Mouse (Mus musculus): Measurements from ENCODE around the gene Ick. TPM values are rescaled to one million over a fixed set of nuclear protein-coding genes. Genes with fewer than 3 reads are reported as not detected.

Gene Ick
- total RNA-seq, 2 experiments from 2014 or later, result 18.7 to 19.8 TPM

GRCm38 (mm10) chr9:78103965-78104560, 4.9 kb upstream of the Ick start:
- intact Hi-C loops (cut with DNase I), result no loop called here
- no peak for DNase-seq (ENCODE audit: low spot score in 2 of 2)

GRCm38 (mm10) chr9:78104973-78105372, 4.0 kb upstream of the Ick start:
- DNase-seq (ENCODE audit: low spot score in 2 of 2), result no peak
- intact Hi-C loops (cut with DNase I), result no loop called here

- DNase-seq (ENCODE audit: low spot score in 2 of 2), result no peak
- intact Hi-C loops (cut with DNase I), result no loop called here
These were observed 3.5 kb upstream of the Ick start for GRCm38 (mm10) chr9:78105501-78105932.

- intact Hi-C loops (cut with DNase I), result no loop called here
- no peak for DNase-seq (ENCODE audit: low spot score in 2 of 2)
These were observed 2.2 kb upstream of the Ick start for GRCm38 (mm10) chr9:78106821-78107220.

DNA sequence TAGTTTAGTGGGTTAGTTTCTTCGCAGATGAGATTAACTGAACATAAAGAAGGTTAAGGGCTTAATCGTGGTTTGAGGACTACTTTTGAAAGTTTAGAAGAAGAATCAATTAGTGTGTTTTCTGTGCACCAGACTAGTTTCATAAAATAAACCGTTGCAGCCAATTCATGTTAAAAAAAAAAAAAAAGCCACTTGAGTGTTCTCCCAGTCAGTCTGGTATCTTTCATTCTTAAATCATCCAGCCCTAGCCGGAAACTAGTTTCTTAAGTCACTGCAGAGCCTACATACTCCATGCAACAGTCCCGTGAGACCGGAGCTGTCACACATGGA, 1.4 kb upstream of the Ick start:
- DNase-seq (ENCODE audit: low spot score in 2 of 2), result no peak
- intact Hi-C loops (cut with DNase I), result no loop called here

DNA sequence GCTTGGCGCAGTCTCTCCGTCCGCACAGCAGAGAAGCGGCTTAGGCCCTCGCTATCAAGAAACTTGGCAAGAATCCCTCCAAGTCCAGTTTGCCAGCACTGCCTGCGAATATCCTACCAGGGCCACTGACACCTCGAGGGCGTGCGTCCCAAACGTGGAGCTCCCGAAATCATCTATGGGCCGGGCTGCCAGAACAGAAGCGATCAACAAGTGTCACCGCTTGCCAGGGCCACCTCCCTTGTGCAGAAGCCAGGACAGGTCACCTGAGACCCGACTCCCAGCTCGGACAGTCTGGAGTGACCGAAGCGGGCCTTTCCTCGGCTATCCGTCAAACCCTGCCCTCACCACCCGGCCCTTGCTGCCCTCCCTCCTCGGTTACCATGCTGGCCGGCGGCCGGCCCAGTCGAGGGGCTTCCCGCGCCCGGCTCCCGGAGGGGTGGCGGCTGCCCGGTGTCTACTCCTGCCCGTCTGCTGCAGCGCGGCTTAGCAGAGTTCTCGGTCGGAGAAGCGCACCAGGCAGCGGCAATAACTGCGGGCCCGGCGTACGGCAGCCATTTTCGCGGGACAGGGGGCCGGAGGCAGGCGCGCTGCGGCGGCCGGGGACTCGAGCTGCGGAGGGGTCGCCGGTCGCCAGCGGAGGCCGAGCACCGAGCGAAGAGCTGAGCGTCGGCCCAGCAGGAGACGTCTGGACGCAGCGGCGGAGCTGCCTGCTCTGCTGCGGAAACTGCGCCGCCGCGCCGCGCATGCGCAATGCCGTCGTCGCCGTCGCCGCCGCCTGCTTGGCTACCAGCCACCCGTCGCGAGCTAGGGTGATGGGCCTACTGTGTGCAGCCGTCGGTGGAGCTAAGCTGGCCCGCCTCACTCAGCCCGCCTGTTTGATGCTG, 838 bp upstream of the Ick start:
- DNase-seq (ENCODE audit: low spot score in 2 of 2), result peak; percentile 79 to 83
- intact Hi-C loops (cut with DNase I), result no loop called here

DNA sequence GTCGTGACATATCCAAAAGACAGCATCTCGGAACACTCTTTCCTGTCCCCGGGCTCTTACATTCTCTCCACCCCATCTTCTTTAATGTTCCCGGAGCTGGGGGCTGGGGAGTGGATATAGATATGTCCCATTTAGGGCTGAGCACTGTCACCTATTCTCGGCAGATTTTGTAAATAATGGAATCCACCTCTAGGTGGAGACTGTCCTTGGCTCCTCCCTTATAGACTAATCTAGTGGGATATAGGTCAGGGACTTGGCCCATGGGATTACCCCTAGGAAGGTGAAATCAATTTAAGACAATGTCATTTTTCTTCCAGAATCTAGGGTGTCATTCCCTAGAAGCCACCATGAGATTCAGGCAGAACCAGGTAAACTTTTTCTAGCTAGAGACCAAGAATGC, 664 bp downstream of the Ick start:
- no peak for DNase-seq (ENCODE audit: low spot score in 2 of 2)
- intact Hi-C loops (cut with DNase I), result loop anchor here (5.0 kb wide), 1 partner anchor 83 kb away; no protein-coding TSS in a partner anchor

DNA sequence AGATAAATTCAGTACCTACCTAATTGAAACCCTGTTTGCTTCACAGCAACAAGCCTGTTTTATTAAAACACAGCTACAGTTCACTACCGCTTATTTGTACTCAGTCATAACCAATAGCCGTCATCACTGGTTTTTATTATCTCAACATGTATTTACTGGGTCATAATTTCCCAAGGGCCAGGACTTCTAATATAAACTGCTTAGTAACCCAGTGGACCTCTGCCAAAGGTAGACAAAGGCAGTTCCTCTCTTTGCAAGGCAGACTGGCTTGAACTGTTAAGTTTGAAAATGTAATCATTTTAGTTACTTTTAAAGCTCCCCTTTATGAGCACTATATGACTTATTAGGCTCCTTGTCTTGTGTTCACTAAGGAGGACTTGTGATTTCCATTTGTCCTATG, 2.5 kb downstream of the Ick start:
- intact Hi-C loops (cut with DNase I), result loop anchor here (5.0 kb wide), 1 partner anchor 81 kb away; no protein-coding TSS in a partner anchor
- DNase-seq (ENCODE audit: low spot score in 2 of 2), result no peak

DNA sequence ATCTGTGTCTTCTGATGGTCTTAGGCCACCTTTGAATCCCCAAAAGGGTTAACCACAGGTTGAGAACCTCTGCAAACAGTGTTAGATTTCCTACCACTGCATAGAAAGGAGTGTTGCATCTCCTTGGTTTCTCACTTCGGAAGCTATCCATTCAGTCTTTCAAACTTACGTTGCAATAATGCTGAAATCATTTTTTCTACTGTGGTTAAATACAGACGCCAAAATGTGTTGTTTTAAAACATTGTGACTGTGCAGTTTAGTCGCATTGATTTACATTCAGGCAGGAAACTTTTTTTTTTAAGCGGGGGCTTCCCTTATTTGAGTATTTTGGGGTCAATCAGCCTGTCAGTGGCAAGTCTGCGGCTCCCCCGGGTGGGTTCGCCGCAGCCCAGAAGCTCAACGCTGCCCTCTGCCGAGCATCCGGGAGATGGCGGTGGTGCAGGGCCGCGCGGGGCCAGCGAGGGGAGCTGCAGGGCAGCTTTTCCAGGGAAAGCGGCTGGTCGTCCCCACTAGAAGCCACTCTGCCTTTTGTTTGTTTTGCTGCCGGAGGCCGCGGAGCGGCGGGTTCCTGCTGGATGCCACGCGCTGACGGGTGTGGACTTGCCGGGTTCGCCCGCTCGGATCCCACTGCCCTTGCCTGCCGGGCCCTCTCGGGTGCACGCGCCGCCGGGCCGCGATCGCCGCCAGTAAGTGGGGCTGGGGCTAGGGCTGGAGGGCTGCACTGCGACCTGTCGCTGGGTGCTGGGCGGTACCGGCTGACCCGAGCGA, 4.0 kb downstream of the Ick start:
- DNase-seq (ENCODE audit: low spot score in 2 of 2), result peak; percentile 90 to 94
- intact Hi-C loops (cut with DNase I), result loop anchor here (2.0 to 5.0 kb wide), 4 partner anchors 34 to 79 kb away; no protein-coding TSS in a partner anchor

DNA sequence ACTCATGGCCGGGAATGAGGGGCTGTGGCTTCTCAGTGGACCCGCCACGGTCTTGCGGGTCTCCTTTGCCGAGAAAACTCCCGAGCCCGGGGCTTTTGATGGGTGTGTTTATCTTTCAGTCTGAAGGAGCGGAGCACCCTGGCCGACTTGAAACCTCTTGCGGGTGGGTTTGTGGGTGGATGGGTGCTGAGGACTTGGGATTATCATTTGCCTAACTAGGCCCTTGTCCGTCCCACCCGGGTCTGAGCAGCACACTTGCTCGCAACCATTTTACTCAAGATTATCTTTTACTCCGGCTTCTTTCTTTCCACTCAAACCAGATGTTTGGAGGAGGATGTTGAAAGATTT, 4.5 kb downstream of the Ick start:
- intact Hi-C loops (cut with DNase I), result loop anchor here (2.0 to 5.0 kb wide), 4 partner anchors 33 to 79 kb away; no protein-coding TSS in a partner anchor
- no peak for DNase-seq (ENCODE audit: low spot score in 2 of 2)

GRCm38 (mm10) chr9:78115746-78116145, 6.8 kb downstream of the Ick start:
- DNase-seq (ENCODE audit: low spot score in 2 of 2), result no peak
- intact Hi-C loops (cut with DNase I), result no loop called here

- DNase-seq (ENCODE audit: low spot score in 2 of 2), result no peak
- intact Hi-C loops (cut with DNase I), result no loop called here
These were observed 8.7 kb downstream of the Ick start for GRCm38 (mm10) chr9:78117690-78118089.

DNA sequence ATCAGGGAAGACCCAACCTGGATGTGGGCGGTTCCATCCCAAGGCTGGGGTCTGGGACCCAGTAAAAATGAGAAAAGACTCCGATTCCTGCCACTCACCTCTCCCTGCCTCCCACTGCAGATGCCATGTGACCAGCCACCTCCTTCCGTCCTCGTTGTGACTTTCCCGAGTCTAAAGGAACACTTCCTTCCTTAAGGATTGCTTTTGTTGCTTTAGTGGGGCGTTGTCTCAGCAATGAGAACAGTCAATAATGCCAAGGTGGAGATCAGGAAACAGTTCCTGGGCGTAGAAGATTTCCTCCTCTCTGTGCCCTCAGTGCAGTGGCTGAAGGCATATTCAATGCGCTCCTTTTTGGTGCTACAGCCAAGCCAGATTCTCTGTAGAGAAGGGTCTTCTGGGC, 12.4 kb downstream of the Ick start:
- intact Hi-C loops (cut with DNase I), result no loop called here
- DNase-seq (ENCODE audit: low spot score in 2 of 2), result no peak

- no peak for DNase-seq (ENCODE audit: low spot score in 2 of 2)
- intact Hi-C loops (cut with DNase I), result no loop called here
These were observed 13.0 kb downstream of the Ick start for GRCm38 (mm10) chr9:78121985-78122384.

DNA sequence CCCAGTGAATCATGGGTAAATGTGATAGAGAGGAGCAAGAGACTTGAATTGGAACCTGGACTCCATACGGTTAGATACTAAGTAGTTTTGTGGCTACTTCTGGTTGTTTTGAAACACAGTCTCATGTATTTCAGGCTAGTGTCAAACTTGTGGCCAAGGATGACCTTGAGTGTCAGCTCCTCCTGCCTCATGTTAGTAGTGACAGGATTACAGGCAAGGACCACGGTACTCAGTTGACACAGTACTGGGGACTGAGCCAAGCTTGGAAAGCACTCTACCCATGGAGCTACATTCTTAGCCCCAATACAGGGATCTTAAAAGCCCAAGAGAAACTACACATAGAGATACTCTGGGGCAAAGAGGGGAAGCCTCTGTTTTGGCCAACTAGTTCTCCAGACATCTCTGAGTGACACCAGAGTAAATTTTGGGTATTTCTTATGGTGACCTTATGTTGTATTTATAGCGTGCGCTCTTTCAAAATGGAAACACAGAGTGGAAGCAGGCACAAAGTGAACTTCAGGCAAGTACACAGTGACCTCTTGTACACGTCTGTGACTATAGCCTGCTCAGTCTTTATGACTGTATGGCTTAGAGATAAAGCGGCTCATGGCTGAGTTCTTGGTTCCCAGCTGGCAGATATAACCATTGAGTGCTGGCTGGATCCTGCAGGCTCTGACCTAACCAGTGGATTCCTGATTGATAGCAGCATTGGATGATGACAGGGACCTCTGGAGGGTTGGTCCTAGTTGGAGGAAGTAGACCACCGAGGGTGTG, 14.1 kb downstream of the Ick start:
- intact Hi-C loops (cut with DNase I), result no loop called here

DNA sequence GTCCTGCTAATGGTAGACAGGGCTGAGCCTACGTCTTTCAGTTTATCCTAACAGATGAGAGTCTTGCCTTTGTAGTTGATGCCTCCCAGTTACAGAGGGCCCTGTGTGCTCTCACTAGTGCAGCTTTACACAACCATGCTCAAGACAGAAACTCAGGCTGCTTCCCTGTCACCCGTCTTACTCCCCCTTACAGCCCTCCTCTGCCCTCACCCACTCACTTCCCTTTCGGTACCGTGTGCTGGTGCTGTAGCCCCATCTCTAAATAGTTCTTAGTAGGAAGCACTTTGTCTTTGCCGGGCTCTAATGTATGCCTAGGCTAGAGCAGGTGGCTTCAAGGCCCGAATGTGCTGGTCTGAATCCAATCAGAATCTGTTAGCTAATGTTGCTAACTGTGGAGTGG, 15.3 kb downstream of the Ick start:
- intact Hi-C loops (cut with DNase I), result no loop called here
- peak in 1 of 2 experiments; percentile 45 for DNase-seq (ENCODE audit: low spot score in 2 of 2)

More for the DNA sequence above, 14.1 kb downstream of the Ick start:
- no peak for DNase-seq (ENCODE audit: low spot score in 2 of 2)

DNA sequence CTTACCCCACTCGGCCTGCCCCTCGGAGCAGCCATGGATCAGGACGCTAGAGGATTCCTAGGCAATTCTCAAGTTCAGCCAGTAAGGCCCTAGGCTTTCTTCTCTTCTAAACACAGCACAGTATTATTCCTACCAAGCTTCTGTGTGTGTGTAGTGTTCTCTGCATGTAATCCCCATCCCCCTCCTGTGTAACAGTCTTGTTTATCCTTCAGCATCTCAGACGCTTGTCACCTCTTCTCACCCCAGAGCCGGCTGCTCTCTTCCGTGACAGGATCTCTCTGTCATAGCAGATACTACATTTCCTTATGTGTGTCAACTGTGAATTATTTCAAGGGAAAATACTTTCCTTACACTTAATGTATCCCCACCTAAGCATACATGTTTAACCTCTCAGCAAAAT, 17.0 kb downstream of the Ick start:
- no peak for DNase-seq (ENCODE audit: low spot score in 2 of 2)
- intact Hi-C loops (cut with DNase I), result no loop called here

GRCm38 (mm10) chr9:78126643-78127042, 17.7 kb downstream of the Ick start:
- DNase-seq (ENCODE audit: low spot score in 2 of 2), result no peak
- intact Hi-C loops (cut with DNase I), result no loop called here

- DNase-seq (ENCODE audit: low spot score in 2 of 2), result no peak
- intact Hi-C loops (cut with DNase I), result no loop called here
These were observed 26.7 kb downstream of the Ick start for GRCm38 (mm10) chr9:78135658-78136057.
